Comparison of ENCODE assay signal across 10 mouse cellular contexts in the genomic region with DNA sequence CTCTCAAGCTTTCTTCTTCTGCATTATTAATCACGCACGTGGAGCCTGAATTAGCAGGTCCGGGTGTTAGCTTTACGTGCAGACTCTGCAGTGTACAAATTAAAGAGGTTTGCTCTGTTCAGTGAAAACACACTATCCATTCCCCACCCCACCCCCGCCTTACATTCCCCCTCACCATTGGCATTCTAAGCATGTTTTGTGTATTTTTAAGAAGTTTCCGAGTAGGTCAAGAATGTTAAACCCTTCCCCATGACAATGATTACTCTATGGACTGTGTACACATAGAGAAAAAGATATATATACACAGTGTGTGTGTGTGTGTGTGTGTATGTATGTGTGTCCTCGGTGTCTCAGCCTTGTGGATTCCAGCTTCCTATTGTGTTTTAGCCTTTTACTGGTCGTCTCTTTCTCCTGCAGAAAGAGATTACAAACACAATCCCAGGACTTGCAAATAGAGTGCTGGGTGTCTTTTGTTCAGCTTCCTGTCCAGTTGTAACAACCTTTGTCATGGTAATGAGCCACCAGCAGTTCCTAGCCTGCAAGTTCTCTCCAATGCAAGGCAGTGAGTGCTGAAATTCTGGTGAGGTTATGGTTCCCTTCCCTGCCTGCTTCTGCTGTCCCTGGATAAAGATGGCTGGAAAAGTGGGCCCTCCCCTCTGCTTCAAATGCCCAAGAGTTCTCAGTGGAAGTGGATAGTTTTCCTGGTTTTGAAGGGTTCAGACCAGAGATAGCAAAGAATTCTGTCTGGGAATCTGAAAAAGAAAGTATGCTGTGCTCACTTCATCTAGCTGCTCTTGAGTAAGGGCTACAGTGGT.
DNase-seq lines count a peak whose midpoint lies in the region; ATAC-seq lines count a peak whose summit lies in the region.
"Had no signal": no experiment of that assay in that cellular context is flagged by ENCODE, and none has a peak within 500 bp of the region (broad histone marks: within the 10 kb centered on the region; RNA-seq: fewer than 3 reads in every experiment).

No protein-coding gene starts in this region.

- 42% methylated on average over 8 of the region's 8 CpGs for WGBS in heart, embryonic 11.5 days (ENCODE audit: insufficient replicate concordance)
- under 1% methylated on average over 8 of the region's 8 CpGs for WGBS in forebrain, embryonic 15.5 days
- 2% methylated on average over 8 of the region's 8 CpGs for WGBS in midbrain, embryonic 13.5 days

- intact Hi-C loops in left cerebral cortex, postnatal 10 days (cut with DNase I): no loop called here

- H3K27me3 ChIP-seq in heart, embryonic 11.5 days (ENCODE audit: control insufficient read depth, insufficient read depth, low read length): no peaks in the 10 kb centered on the region
- 0 out of 2 replicates have a peak, but pooled peaks cover 5% of the 10 kb centered on the region for H3K27me3 ChIP-seq in forebrain, embryonic 15.5 days
- peaks cover 81% of the 10 kb centered on the region for H3K27me3 ChIP-seq in midbrain, embryonic 13.5 days
- H3K27me3 ChIP-seq: liver, embryonic 13.5 days had no signal

- H3K9ac ChIP-seq in heart, embryonic 11.5 days (ENCODE audit: low read depth, low read length): no peak overlapping the region
- no peak overlapping the region for H3K9ac ChIP-seq in forebrain, embryonic 15.5 days (replicated peaks)
- H3K9ac ChIP-seq in midbrain, embryonic 13.5 days (replicated peaks): 0 out of 2 replicates have a peak overlapping the region, but pooled peaks have one; percentile 6
- H3K9ac ChIP-seq: liver, embryonic 13.5 days had no signal

- peaks cover 7% of the 10 kb centered on the region for H3K4me1 ChIP-seq in heart, embryonic 11.5 days (ENCODE audit: control insufficient read depth, insufficient read depth, low read length)
- peaks cover 27% of the 10 kb centered on the region for H3K4me1 ChIP-seq in forebrain, embryonic 15.5 days
- H3K4me1 ChIP-seq in midbrain, embryonic 13.5 days (replicated peaks): peaks cover 38% of the 10 kb centered on the region
- H3K4me1 ChIP-seq: liver, embryonic 13.5 days had no signal

- no peak overlapping the region for H3K4me2 ChIP-seq in heart, embryonic 11.5 days
- 0 out of 2 replicates have a peak overlapping the region, but pooled peaks have one; percentile 5 for H3K4me2 ChIP-seq in forebrain, embryonic 15.5 days (replicated peaks)
- peak overlapping the region; percentile 33 for H3K4me2 ChIP-seq in midbrain, embryonic 13.5 days (replicated peaks)
- H3K4me2 ChIP-seq: liver, embryonic 13.5 days had no signal

- no peaks in the 10 kb centered on the region for H3K36me3 ChIP-seq in heart, embryonic 11.5 days (ENCODE audit: control insufficient read depth, insufficient read depth, low read length)
- H3K36me3 ChIP-seq in forebrain, embryonic 15.5 days: no peaks in the 10 kb centered on the region
- no peaks in the 10 kb centered on the region for H3K36me3 ChIP-seq in midbrain, embryonic 13.5 days
- H3K36me3 ChIP-seq: liver, embryonic 13.5 days had no signal

- no peaks in the 10 kb centered on the region for H3K9me3 ChIP-seq in heart, embryonic 11.5 days (replicated peaks; ENCODE audit: control insufficient read depth, low read length)
- no peaks in the 10 kb centered on the region for H3K9me3 ChIP-seq in forebrain, embryonic 15.5 days
- no peaks in the 10 kb centered on the region for H3K9me3 ChIP-seq in midbrain, embryonic 13.5 days
- H3K9me3 ChIP-seq: liver, embryonic 13.5 days had no signal

- DNase-seq in heart, postnatal 4 days: no peak
- peak; percentile 99 for DNase-seq in R1 (ENCODE audit: low read depth, low spot score)
- no peak for DNase-seq in right cerebral cortex, postnatal 14 days
- no peak for DNase-seq in thymus, postnatal 25 days
- DNase-seq in left cerebral cortex, postnatal 10 days (ENCODE audit: extremely low spot score in 1 of 2, low spot score in 2 of 2): no peak
- DNase-seq: heart, postnatal 14 days; liver, embryonic 13.5 days had no signal

- peak overlapping the region; percentile 41; the same call in 1 of the 2 replicates for H3K27ac ChIP-seq in heart, embryonic 11.5 days (ENCODE audit: low read depth, low read length)
- no peak overlapping the region for H3K27ac ChIP-seq in forebrain, embryonic 15.5 days (replicated peaks)
- peak overlapping the region; percentile 48 for H3K27ac ChIP-seq in midbrain, embryonic 13.5 days
- H3K27ac ChIP-seq: liver, embryonic 13.5 days had no signal

- no peak overlapping the region for H3K4me3 ChIP-seq in heart, embryonic 11.5 days (ENCODE audit: low read depth, low read length)
- no peak overlapping the region for H3K4me3 ChIP-seq in forebrain, embryonic 15.5 days
- H3K4me3 ChIP-seq in midbrain, embryonic 13.5 days (replicated peaks): no peak overlapping the region; the same call in 1 of the 2 replicates
- H3K4me3 ChIP-seq: liver, embryonic 13.5 days had no signal

- ATAC-seq in heart, embryonic 11.5 days (replicated peaks; ENCODE audit: insufficient number of reproducible peaks, low FRiP score, low TSS enrichment): no peak
- ATAC-seq in forebrain, embryonic 15.5 days (replicated peaks): no peak
- ATAC-seq in midbrain, embryonic 13.5 days: peak; percentile 62
